In genomic region chr15:80617839-80618238, GRCm38 (mm10) we compare ENCODE assay signal across 13 mouse cellular contexts. TPM values are rescaled to one million over a fixed set of nuclear protein-coding genes. Genes with fewer than 3 reads are reported as not detected.
DNase-seq lines count a peak whose midpoint lies in the region; ATAC-seq and TF ChIP-seq lines count a peak whose summit lies in the region.
"Had no signal": no experiment of that assay in that cellular context is flagged by ENCODE, and none has a peak within 500 bp of the region (broad histone marks: within the 10 kb centered on the region; RNA-seq: fewer than 3 reads in every experiment).

No protein-coding gene starts in this region.

- H3K4me1 ChIP-seq in heart, postnatal 0 days (ENCODE audit: control insufficient read depth, insufficient read depth), result 0 out of 2 replicates have a peak, but pooled peaks cover 4% of the 10 kb centered on the region
- H3K4me1 ChIP-seq in MEL (ENCODE audit: control insufficient read depth in 1 of 2, insufficient read depth in 2 of 2, low read length in 2 of 2), result peaks cover 3 to 6% of the 10 kb centered on the region in 2 experiments

- peak; percentile 27 for TF ChIP-seq RAD21 in MEL (IDR thresholded peaks at IDR 0.05; ENCODE audit: low read depth, low read length)

- H3K79me2 ChIP-seq in MEL (ENCODE audit: control insufficient read depth, insufficient read depth, low read length, poor library complexity), result no peaks in the 10 kb centered on the region

- H3K9me3 ChIP-seq in heart, postnatal 0 days (replicated peaks; ENCODE audit: control insufficient read depth, low read length), result no peaks in the 10 kb centered on the region
- H3K9me3 ChIP-seq in MEL (replicated peaks; ENCODE audit: insufficient read depth, low read length), result no peaks in the 10 kb centered on the region; the same call in 1 of the 2 replicates
- H3K9me3 ChIP-seq: heart, embryonic 10.5 days; liver, embryonic 13.5 days had no signal

- H3K27me3 ChIP-seq in heart, postnatal 0 days (ENCODE audit: control insufficient read depth, insufficient read depth, low read length), result peaks cover 12% of the 10 kb centered on the region; the same call in 1 of the 2 replicates
- H3K27me3 ChIP-seq in MEL (ENCODE audit: control insufficient read depth in 1 of 2, insufficient read depth in 2 of 2, low read length in 2 of 2), result 0 out of 4 replicates have a peak, but pooled peaks cover 0 to 1% of the 10 kb centered on the region in 2 experiments

- H3K4me3 ChIP-seq in heart, postnatal 0 days (ENCODE audit: low read depth, low read length), result no peak overlapping the region
- H3K4me3 ChIP-seq in MEL (ENCODE audit: control insufficient read depth in 1 of 2, insufficient read depth in 1 of 2, low read depth in 2 of 2, low read length in 2 of 2), result no peak overlapping the region
- H3K4me3 ChIP-seq: heart, embryonic 10.5 days; liver, embryonic 13.5 days had no signal

- no peak for TF ChIP-seq EP300 in heart, postnatal 0 days (IDR thresholded peaks at IDR 0.05; ENCODE audit: low read depth)
- no peak for TF ChIP-seq EP300 in MEL (IDR thresholded peaks at IDR 0.05; ENCODE audit: low read depth in 1 of 2, low read length in 2 of 2)

- intact Hi-C loops in heart, postnatal 25 days (cut with DNase I), result no loop called here

- no peak overlapping the region for H3K27ac ChIP-seq in heart, postnatal 0 days (ENCODE audit: low read depth)
- no peak overlapping the region for H3K27ac ChIP-seq in MEL (ENCODE audit: control insufficient read depth, low read depth, low read length)
- H3K27ac ChIP-seq: heart, embryonic 10.5 days had no signal

- no peak overlapping the region for H3K4me2 ChIP-seq in heart, postnatal 0 days (ENCODE audit: low read depth, low read length)
- H3K4me2 ChIP-seq: liver, embryonic 13.5 days had no signal

- WGBS in heart, postnatal 0 days, result 61% methylated on average over 2 of the region's 2 CpGs

- no peak overlapping the region for H3K9ac ChIP-seq in heart, postnatal 0 days (replicated peaks; ENCODE audit: low read depth, low read length)
- H3K9ac ChIP-seq in MEL (ENCODE audit: control insufficient read depth, low read depth, low read length, poor library complexity, severe bottlenecking), result no peak overlapping the region

- no peak for TF ChIP-seq POLR2A in MEL (IDR thresholded peaks at IDR 0.05; ENCODE audit: control insufficient read depth in 1 of 2, insufficient read depth in 1 of 2, low read depth in 1 of 2, low read length in 2 of 2, poor library complexity in 1 of 2)

- ATAC-seq in heart, postnatal 0 days (ENCODE audit: insufficient read depth, low read depth), result no peak
- peak; percentile 23; the same call in 1 of the 2 replicates for ATAC-seq in neutrophil, adult 5-6 weeks (ENCODE audit: extremely low read depth, insufficient number of reproducible peaks, low FRiP score, poor library complexity, severe bottlenecking)
- ATAC-seq: intestine, embryonic 16.5 days had no signal

- no peaks in the 10 kb centered on the region for H3K36me3 ChIP-seq in heart, postnatal 0 days (replicated peaks; ENCODE audit: control insufficient read depth, insufficient read depth, low read length)
- H3K36me3 ChIP-seq in MEL (ENCODE audit: control insufficient read depth in 1 of 2, insufficient read depth in 2 of 2, low read length in 2 of 2), result peaks cover 0 to 8% of the 10 kb centered on the region in 2 experiments; a peak in 2 of 4 replicates
- H3K36me3 ChIP-seq: heart, embryonic 10.5 days; liver, embryonic 13.5 days had no signal

- peak; percentile 28; the same call in 1 of the 2 replicates for TF ChIP-seq CTCF in heart, postnatal 0 days (IDR thresholded peaks at IDR 0.05; ENCODE audit: low read depth)
- TF ChIP-seq CTCF in MEL (IDR thresholded peaks at IDR 0.05 in 2 of 3, conservative IDR thresholded peaks at IDR 0.05 in 1 of 3; ENCODE audit: control insufficient read depth in 1 of 3, insufficient read depth in 1 of 3, low read depth in 2 of 3, low read length in 3 of 3, poor library complexity in 1 of 3, severe bottlenecking in 1 of 3), result peak in 1 of 3 experiments; percentile 15; a peak in 1 of 6 replicates

- no peak for DNase-seq in heart, postnatal 0 days (ENCODE audit: low spot score)
- no peak for DNase-seq in heart, postnatal 25 days (ENCODE audit: low spot score)
- peak; percentile 30 for DNase-seq in lung, postnatal 36 days
- no peak for DNase-seq in lung, postnatal 4 days
- DNase-seq in MEL (ENCODE audit: low read depth, low spot score), result no peak
- DNase-seq in urinary bladder, postnatal 25 days (ENCODE audit: low spot score), result no peak
- DNase-seq in kidney, adult 8-10 months, result no peak
- DNase-seq: cerebellum, adult 9-11 months; layer of hippocampus, postnatal 36 days; liver, embryonic 13.5 days had no signal

TF ChIP-seq in MEL, 35 proteins besides CTCF, POLR2A, EP300 and RAD21:
- TF ChIP-seq ETS1 (IDR thresholded peaks at IDR 0.05; ENCODE audit: low read depth, low read length) (no peak), ZNF384 (IDR thresholded peaks at IDR 0.05; ENCODE audit: low read depth, low read length) (peak; percentile 39; the same call in 1 of the 2 replicates)

RNA-seq across cellular contexts. Expression of gene Grap2, which starts 45.4 kb away (rescaled TPM):
- total RNA-seq in heart, postnatal 0 days (2014; rRNA removed; ENCODE audit: low replicate concordance), result 2.8 TPM in 1 of 2 replicates, not detected in the other
- 0.46 and 1.3 TPM in 2 replicates for polyA plus RNA-seq in heart, postnatal 0 days (2015; fragmentation: Nextera tagmentation; extraction: Ambion mirVana)
- total RNA-seq in heart, postnatal 25 days (2021), result 1 to 10 TPM; 1.0 to 1.6 TPM
- total RNA-seq in MEL (2012; rRNA removed), result 0.20 and 0.62 TPM in 2 replicates
- 1 to 10 TPM in 1 of 2 experiments, not detected in 1; 5.1 TPM for polyA plus RNA-seq in MEL (2012; ENCODE audit: insufficient read depth in 1 of 2, insufficient read length in 2 of 2, low read depth in 1 of 2, low replicate concordance in 2 of 2, missing spikeins in 1 of 2)
- 108 and 112 TPM in 2 replicates for total RNA-seq in neutrophil, adult 5-6 weeks (2017)

RNA-seq across cellular contexts. Expression of gene Enthd1, which starts 52.9 kb away (rescaled TPM):
- not detected in 2 replicates for total RNA-seq in heart, postnatal 0 days (2014; rRNA removed; ENCODE audit: low replicate concordance)
- not detected in 2 replicates for polyA plus RNA-seq in heart, postnatal 0 days (2015; fragmentation: Nextera tagmentation; extraction: Ambion mirVana)
- total RNA-seq in heart, postnatal 25 days (2021), result not detected
- not detected in 2 replicates for total RNA-seq in MEL (2012; rRNA removed)
- not detected for polyA plus RNA-seq in MEL (2012; ENCODE audit: insufficient read depth in 1 of 2, insufficient read length in 2 of 2, low read depth in 1 of 2, low replicate concordance in 2 of 2, missing spikeins in 1 of 2)
- total RNA-seq in neutrophil, adult 5-6 weeks (2017), result 0.25 and 0.35 TPM in 2 replicates
- total RNA-seq: layer of hippocampus, postnatal 36 days had no signal
- polyA plus RNA-seq: heart, embryonic 10.5 days; intestine, embryonic 16.5 days; liver, embryonic 13.5 days had no signal

RNA-seq across cellular contexts. Expression of gene Fam83f, which starts 53.8 kb away (rescaled TPM):
- 0.27 and 0.95 TPM in 2 replicates for total RNA-seq in heart, postnatal 0 days (2014; rRNA removed; ENCODE audit: low replicate concordance)
- polyA plus RNA-seq in heart, postnatal 0 days (2015; fragmentation: Nextera tagmentation; extraction: Ambion mirVana), result 0.12 and 0.14 TPM in 2 replicates
- total RNA-seq in heart, postnatal 25 days (2021), result under 1 TPM in 1 of 2 experiments, not detected in 1; 0.08 TPM
- not detected in 2 replicates for total RNA-seq in MEL (2012; rRNA removed)
- not detected for polyA plus RNA-seq in MEL (2012; ENCODE audit: insufficient read depth in 1 of 2, insufficient read length in 2 of 2, low read depth in 1 of 2, low replicate concordance in 2 of 2, missing spikeins in 1 of 2)
- 0.35 and 0.49 TPM in 2 replicates for total RNA-seq in neutrophil, adult 5-6 weeks (2017)
- total RNA-seq: layer of hippocampus, postnatal 36 days had no signal

Comparison
In these comparisons a context has a peak if more than half of its experiments do, and no peak if none do; other contexts are left out.
1. RNA of gene Grap2, which starts 45.4 kb away (total RNA-seq): 108 to 112 TPM in neutrophil, adult 5-6 weeks; 1.0 to 1.6 TPM in heart, postnatal 25 days, 0.20 to 0.62 TPM in MEL and 2.8 TPM in heart, postnatal 0 days; every median in the first group is over 10 times any median in the second.